24 mouse cellular contexts compared by ENCODE assay signal in the genomic region with DNA sequence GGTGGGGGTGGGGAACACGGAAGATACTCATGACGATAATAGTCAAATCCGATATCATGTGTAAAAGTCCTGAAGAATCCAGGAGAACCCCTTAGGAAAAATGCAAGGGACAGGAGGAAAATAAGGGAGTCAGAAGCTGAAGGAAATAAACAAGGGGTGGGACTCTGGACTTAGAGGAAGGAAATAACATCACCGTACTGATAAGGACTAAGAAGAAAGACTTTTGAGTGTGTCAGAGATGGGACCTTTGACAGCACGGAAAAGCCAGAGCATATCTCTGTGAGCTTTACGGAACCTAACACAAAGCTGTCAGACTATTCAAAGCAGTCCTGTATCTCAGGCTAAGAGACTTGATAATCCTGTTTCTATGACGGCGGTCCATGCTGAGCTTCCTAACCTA. TPM values are rescaled to one million over a fixed set of nuclear protein-coding genes. Genes with fewer than 3 reads are reported as not detected.
"Had no signal": no experiment of that assay in that cellular context is flagged by ENCODE, and none has a peak within 500 bp of the region (broad histone marks: within the 10 kb centered on the region; RNA-seq: fewer than 3 reads in every experiment).

No protein-coding gene starts in this region.

- DNase-seq: forebrain, postnatal 0 days; gastrocnemius, postnatal 14 days; gastrocnemius, postnatal 36 days; heart, adult 18-20 months; kidney, adult 18-20 months; kidney, adult 8-10 months; kidney, postnatal 10 days; kidney, postnatal 25 days; liver had no signal

- ATAC-seq: forebrain, postnatal 0 days; hindbrain, embryonic 16.5 days; inflammation-experienced regulatory T-cells, adult 6 months; intestine, embryonic 15.5 days; intestine, postnatal 0 days; liver, embryonic 12.5 days had no signal

- H3K36me3 ChIP-seq: heart, embryonic 10.5 days; heart, embryonic 13.5 days; heart, embryonic 15.5 days; hindbrain, embryonic 12.5 days; intestine, embryonic 15.5 days; limb, embryonic 10.5 days; limb, embryonic 12.5 days; liver, embryonic 12.5 days had no signal

- H3K4me1 ChIP-seq: intestine, embryonic 15.5 days; liver, embryonic 12.5 days had no signal

- H3K4me3 ChIP-seq: heart, embryonic 10.5 days; heart, embryonic 13.5 days; heart, embryonic 15.5 days; hindbrain, embryonic 12.5 days; intestine, embryonic 15.5 days; layer of hippocampus, adult 2 months; left cerebral cortex, adult 2 months; limb, embryonic 10.5 days; limb, embryonic 12.5 days; liver, embryonic 12.5 days had no signal

- H3K27me3 ChIP-seq: hindbrain, embryonic 12.5 days had no signal

- H3K27ac ChIP-seq: heart, embryonic 10.5 days; heart, embryonic 13.5 days; heart, embryonic 15.5 days; hindbrain, embryonic 12.5 days; hindbrain, embryonic 14.5 days; intestine, embryonic 15.5 days; layer of hippocampus, adult 2 months; left cerebral cortex, adult 2 months; limb, embryonic 10.5 days; limb, embryonic 12.5 days; liver, embryonic 12.5 days; liver, embryonic 14.5 days had no signal

- H3K9me3 ChIP-seq: heart, embryonic 10.5 days; heart, embryonic 13.5 days; heart, embryonic 15.5 days; hindbrain, embryonic 12.5 days; intestine, embryonic 15.5 days; limb, embryonic 10.5 days; limb, embryonic 12.5 days; liver, embryonic 12.5 days had no signal

- H3K9ac ChIP-seq: forebrain, postnatal 0 days; heart, embryonic 13.5 days; heart, embryonic 15.5 days; hindbrain, embryonic 12.5 days; hindbrain, embryonic 14.5 days; intestine, embryonic 15.5 days; limb, embryonic 12.5 days; liver, embryonic 12.5 days; liver, embryonic 14.5 days had no signal

- H3K4me2 ChIP-seq: heart, embryonic 13.5 days; heart, embryonic 15.5 days; hindbrain, embryonic 12.5 days; hindbrain, embryonic 14.5 days; intestine, embryonic 15.5 days; limb, embryonic 12.5 days; liver, embryonic 12.5 days had no signal

RNA-seq across cellular contexts. Expression of gene Fam78b, which starts 5.0 kb away (rescaled TPM):
- polyA plus RNA-seq: inflammation-experienced regulatory T-cells, adult 6 months had no signal
